Mouse (Mus musculus) G1E-ER4 (cell line): ENCODE measurements around the gene 1700028J19Rik. TPM values are rescaled to one million over a fixed set of nuclear protein-coding genes. Genes with fewer than 3 reads are reported as not detected.

ENCODE experiments used
- GATA1 ChIP-seq: IDR thresholded peaks from one replicate; pipeline ENCODE4 v1.8.0; 2012; ENCODE audit warnings: low read length, inconsistent platforms
- polyA plus RNA-seq: library from polyadenylated mRNA; stranded (reverse); fragments of >175 nt; gene quantifications from 2 replicates; pipeline ENCODE4 v1.2.3, GENCODE M21; 2012

1700028J19Rik gene
- 0.13 and 0.17 TPM in 2 replicates for polyA plus RNA-seq

DNA sequence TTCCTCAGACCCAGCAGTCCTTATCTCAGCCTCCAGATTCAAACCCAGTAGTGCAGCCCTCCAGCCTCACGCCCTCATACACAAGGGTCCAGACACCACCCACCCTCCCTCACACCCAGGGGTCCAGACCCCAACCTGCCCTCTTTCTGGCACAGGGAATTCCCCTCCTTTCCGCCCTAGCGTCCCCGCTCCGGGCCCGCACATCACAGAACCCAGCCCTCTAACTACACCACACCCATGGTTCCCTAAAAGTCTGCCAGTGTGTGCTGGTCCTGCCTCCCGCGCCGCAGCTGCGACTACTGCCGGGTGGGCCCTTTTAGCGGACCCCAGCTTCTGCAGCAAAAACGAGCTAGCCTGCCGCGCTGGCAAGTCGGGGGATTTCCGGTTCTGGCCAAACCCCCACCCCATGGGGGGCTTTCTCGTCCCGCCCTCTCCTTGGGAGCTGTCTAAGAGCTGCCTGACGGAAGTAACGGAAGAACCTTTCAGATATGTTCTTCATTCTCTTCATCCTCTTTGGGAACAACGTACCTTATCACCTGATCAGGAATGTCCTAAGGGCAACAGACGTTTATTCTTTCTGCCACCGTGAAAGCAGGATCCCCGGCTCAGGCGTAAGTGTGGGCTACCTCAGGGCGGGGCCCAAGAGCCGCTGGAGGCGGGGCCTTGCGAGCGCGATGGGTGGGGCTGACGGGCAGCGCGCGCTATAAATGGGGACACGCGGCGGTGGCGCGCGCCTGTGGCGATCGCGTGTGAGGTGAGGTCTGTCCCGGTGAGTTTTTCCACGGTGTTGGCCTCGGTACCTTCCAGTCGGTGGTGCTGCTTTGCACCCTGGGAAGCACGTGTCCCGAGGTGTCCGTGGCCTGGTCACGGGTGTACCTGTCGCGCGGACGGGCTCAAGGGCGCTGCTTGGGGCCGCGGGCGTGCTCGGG is at the start of gene 1700028J19Rik, which contains the start of gene 2410002F23Rik:
Gene 1700028J19Rik (minus strand): TSS at position 641 of the 929 bp plus-strand sequence.
Gene 2410002F23Rik (plus strand): TSS at position 668 of the 929 bp plus-strand sequence.
- TF ChIP-seq GATA1, result no peak

DNA sequence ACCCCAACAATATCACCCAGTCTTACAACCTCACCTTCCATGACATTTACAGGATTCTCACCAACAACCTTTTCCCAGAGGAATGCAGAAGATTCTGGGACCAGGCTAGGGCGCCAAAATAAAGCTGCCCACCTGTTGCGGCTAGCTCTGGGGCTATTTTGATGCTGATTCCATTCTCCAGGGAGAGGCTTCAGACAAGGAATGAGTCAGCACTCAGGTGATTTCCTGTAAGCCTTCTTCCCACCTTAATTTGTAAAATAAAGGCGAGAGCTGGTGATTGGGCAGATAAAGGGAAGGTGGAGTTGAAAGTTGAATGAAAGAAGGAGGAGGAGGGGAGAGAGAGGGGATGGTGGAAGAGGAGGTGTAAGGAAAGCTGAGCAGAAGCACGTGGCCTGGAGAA is 44.9 kb upstream of the 1700028J19Rik start:
- TF ChIP-seq GATA1, result no peak

DNA sequence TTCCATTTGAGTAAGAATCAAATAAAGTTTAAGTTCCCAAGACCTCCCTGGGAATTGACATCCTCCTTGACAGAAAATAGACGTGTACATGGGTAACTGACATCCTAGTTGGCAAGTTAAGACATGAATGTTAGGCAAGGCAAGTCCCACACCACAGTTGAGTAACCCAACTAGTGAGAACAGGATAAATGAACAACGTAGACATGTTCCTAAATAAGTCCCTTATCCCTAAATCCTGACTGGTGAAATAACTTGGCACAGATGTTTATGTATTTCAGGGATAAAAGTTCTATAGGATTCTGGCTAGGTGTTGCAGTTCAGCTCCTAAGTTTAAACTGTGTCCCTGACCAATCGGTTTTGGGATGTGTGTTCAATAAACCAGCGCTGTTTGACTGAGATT is 44.5 kb upstream of the 1700028J19Rik start:
- no peak for TF ChIP-seq GATA1

DNA sequence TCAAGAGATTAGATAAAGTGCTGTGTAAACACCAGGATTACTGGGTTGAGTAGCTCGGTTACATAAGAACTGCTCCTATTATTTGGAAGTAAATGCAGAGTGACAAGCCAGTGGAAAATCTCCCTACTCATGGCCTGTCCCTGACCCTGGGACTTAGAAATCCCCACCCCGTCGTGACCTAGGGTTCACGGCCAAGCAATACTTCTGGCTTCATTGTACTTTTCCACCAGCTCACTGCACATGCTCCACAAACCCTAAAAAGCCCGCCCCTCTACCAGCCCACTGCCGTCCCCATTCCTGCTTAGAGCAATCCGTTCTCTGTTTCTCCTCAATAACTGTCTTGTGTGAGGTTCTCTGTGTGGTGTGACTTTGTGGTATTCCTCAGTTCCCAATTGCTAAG is 41.3 kb upstream of the 1700028J19Rik start:
- no peak for TF ChIP-seq GATA1

DNA sequence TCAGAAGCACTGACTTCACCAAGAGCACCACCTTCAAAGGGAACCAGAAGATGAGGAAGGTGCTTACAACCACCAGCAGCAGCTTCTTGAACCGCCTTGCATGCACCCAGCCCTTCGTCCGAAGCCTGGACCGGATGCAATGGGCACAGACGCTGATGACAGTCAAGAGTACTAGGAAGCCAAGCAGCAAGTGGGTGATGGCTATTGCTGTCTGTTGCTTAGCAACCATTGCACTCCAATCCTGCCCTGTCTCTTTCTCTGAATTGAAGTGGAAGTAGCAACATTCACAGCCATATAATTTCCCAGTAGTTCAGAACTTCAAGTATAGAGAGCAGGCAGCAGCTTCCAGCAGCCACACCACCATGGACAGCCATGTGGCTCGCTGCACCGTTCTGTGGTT is 35.1 kb upstream of the 1700028J19Rik start:
- no peak for TF ChIP-seq GATA1

DNA sequence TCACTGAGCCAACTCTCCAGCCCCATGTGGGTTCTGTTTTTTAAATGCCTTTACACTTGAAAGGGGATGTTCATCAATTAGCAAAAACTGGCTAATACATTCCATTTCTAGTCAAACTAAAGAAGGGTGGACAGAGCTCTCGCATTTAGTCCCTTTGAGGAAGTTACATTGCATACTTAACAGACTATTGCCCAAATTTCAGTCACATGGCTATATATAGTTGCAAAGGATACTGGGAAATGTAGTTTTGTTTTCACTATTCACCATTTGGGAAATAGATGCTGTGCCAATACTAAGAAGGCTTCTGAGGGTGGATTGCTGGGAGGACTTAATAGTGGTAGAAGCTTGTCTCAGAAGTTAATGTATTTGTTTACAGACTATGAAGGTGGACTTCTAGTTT is 34.5 kb upstream of the 1700028J19Rik start:
- no peak for TF ChIP-seq GATA1

DNA sequence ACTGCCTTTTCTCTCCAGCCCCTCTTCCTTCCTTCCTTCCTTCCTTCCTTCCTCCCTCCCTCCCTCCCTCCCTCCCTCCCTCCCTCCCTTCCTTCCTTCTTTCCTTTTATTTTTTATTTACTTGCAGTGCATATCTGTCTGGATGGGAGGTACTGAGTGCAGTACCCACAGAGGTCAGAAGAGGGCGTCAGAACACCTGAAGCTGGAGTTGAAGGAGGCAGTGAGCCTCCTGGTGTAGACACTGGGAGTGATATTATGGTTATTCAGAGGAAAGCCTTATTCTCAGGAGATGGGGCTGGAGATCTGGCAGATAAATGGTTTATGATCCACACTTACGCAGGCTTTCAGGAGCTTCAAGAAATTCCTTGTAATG is 30.7 kb upstream of the 1700028J19Rik start:
- no peak for TF ChIP-seq GATA1

DNA sequence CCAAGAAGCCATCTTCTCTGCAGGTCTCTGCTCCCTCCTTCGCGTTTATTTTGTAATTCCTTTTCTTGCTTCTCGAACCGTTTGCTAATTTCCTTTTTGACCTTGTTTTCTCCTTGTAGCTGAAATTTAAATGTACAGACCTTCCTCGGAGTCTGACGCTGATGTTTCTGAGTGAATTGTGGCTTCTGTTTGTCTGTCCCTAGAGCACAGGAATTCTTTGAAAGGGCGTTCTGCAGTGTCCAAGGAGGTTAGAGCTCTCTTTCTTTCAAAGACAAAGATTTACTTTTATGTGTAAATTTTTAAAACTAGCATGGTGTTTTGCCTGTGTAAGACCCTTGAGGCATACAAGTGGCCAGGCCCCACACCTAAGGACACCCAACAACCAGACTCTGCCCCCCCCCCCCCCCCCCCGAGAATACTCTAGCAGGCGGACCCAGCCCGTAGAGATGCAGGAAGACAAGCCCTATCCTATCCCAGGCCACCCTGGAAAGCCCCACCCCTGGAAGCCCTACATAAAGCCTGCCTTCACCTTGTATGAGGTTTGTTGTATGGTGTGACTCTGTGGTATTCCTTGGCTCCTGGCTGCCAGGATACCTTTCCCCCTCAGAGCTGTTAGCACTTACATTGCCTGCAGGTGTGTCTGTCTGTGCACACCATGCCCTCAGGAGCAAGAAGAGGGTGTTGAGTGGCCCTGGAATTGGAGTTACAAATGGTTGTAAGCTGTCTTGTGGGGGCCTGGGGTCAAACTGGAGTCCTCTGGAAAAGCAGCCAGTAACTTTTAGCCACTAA is 30.2 kb upstream of the 1700028J19Rik start:
- no peak for TF ChIP-seq GATA1

DNA sequence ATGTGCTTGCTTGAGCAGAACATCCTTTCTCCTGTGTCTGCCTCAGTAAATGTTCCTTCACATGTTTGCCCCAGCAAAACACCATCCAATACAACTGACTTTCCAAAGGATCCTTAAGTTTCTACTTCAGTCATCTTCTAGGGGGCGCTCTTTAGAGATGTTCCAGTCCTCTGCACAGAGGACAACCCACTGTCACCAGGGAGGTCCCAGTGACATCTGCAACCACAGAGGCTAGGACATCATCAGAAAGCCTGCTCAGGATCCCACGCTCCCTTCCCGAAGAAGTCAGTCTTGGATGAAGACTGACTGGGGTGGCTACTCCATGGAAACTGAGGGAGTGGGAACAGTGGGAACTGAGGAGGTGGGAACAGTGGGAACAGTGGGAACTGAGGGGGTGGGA is 29.1 kb upstream of the 1700028J19Rik start:
- no peak for TF ChIP-seq GATA1

DNA sequence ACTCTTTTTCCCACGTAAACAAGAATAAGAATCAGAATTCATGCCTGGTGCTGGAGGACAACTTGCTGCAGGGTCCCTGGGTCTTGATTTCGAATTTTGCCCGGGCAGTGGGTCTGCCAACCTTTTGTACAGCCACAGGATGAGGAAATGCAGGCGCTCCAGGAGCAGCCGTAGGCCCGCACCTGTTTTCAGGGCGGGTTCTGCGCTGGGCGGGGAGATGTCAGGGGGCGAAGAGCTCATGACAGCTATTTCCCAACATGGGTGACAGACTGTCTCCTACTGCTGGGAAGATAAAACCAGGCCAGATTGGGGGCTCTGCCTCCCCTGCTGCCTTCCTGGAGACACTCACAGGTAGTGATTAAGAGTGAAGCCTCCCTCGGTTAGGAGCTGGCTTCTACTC is 27.6 kb upstream of the 1700028J19Rik start:
- TF ChIP-seq GATA1, result no peak

DNA sequence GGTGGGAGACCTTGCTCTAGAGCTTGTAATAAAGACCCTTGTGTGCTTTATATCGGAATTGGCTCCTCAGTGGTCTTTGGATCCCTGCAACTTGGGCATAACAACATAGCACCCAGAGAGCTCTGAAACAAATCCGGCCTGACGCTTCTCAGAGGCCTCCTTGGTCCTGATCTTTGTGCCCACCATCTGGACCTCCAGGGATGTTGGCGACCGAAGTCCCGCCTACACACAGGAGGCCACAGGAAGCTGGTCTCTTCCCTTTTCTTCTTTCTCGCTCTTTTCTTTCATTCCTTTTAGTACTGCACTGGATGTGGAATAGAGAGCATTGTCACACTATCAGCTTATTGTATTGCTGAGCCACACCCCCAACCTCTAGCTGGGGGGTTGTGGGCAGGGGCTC is 27.0 kb upstream of the 1700028J19Rik start:
- TF ChIP-seq GATA1, result no peak

DNA sequence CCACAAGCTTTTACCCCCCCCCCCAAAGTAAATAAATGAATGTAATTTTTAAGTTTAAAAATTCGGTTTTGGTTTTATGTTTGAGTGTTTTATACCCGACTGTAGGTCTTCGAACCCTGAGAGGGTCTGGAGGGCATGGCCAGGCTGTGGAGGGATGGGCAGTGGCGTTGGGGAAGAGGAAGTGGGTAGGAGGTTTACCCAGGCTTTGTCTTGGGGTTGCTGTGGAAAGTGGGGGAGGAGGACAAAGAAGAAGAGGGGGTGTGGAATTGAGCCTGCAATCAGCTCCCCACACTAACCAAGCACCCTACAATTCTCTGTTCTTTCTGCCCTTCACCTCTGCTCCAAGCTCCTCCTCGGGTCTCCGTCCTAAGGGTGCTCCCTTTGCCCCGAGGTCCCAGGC is 26.1 kb upstream of the 1700028J19Rik start:
- TF ChIP-seq GATA1, result no peak

DNA sequence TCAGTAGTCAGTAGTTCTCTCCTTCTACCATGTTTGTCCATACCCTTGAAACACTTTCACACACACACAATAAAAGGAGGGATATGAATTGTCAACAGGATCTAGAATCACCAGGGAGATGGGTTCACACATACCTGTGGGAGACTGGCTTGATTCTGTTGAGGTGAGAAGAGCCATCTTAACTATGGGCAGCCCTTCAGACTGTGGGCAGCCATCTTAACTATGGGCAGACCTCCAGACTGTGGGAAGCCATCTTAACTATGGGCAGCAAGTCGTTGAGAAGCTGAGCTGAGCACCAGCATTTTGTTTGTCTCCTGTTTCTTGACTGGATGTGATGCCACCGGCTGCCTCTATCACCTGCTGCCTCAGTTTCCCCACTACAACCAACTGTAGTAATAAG is 24.8 kb upstream of the 1700028J19Rik start:
- no peak for TF ChIP-seq GATA1

DNA sequence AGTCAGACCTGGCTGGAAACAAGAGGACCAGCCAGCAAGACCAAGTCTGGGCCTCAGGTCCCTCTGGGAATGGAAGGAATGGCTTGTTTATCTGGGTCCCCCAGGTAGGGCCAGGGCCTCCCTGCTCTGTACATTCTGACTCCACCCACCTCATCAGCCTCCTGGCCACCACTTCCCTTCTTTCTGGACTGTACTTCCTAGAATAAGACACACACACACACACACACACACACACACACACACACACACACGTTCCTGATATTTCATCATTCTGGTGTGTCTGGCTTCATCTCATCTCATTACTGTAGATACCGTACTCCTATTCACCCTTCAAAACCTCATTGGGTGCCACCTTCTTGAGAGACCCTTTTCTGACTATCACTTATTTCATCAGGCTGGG is 22.9 kb upstream of the 1700028J19Rik start:
- no peak for TF ChIP-seq GATA1

DNA sequence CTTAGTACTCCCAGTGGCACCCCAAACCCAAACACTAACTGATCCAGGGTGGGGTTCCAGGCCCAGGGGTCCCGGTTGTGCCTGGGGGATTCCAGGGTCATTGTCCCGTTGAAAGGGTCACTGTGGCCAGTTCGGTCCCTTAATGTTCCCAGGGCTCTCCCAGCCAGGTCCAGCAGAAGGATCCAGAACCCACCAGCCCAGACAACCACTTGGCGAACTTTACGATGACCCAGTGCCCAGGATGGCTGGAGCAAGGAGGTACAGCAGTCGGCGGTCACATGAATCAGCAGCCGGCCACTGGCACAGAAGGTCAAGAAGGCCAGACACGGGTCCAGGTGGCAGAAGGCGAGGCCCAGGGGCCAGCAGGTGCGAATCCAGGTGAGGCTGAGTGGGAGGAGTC is 21.6 kb upstream of the 1700028J19Rik start:
- no peak for TF ChIP-seq GATA1
